Mouse (Mus musculus) C2C12 (cell line): ENCODE results near the gene Ubqln1. TPM values are rescaled to one million over a fixed set of nuclear protein-coding genes. Genes with fewer than 3 reads are reported as not detected.

Experiments used
- H3K27me3 ChIP-seq: one replicate; pipeline ENCODE4 v1.6.1; 2011; ENCODE audit not compliant: control insufficient read depth, insufficient read depth, insufficient read length
- H3K36me3 ChIP-seq: one replicate; pipeline ENCODE4 v1.6.1; 2011; ENCODE audit not compliant: control insufficient read depth, insufficient read depth
- H3K4me3 ChIP-seq: one replicate; pipeline ENCODE4 v1.5.1; 2011; ENCODE audit warnings: mild to moderate bottlenecking, control low read depth; ENCODE audit not compliant: poor library complexity, insufficient read depth, severe bottlenecking
- H3K79me2 ChIP-seq: one replicate; pipeline ENCODE4 v1.6.1; 2011; ENCODE audit not compliant: control insufficient read depth, insufficient read depth
- H3K79me3 ChIP-seq: one replicate; pipeline ENCODE4 v1.6.1; 2011; ENCODE audit warnings: low read depth, control low read depth
- H3ac ChIP-seq: one replicate; pipeline ENCODE3; 2011; ENCODE audit warnings: low read depth; ENCODE audit not compliant: control insufficient read depth, insufficient read length
- CEBPB ChIP-seq: IDR thresholded peaks from one replicate; pipeline ENCODE4 v1.6.1; 2011; ENCODE audit warnings: low read depth, mild to moderate bottlenecking, control low read depth, moderate library complexity
- CTCF ChIP-seq: IDR thresholded peaks from one replicate; pipeline ENCODE4 v1.5.1; 2011; ENCODE audit not compliant: control insufficient read depth, insufficient read depth, insufficient read length
- FOSL1 ChIP-seq: IDR thresholded peaks from one replicate; pipeline ENCODE4 v1.8.0; 2011; ENCODE audit warnings: mild to moderate bottlenecking, low read length; ENCODE audit not compliant: poor library complexity, insufficient read depth, severe bottlenecking
- MAX ChIP-seq: IDR thresholded peaks from one replicate; pipeline ENCODE4 v1.6.1; 2011; ENCODE audit warnings: mild to moderate bottlenecking, control low read depth
- MYOD1 ChIP-seq: IDR thresholded peaks from one replicate; pipeline ENCODE4 v1.6.1; 2011; ENCODE audit warnings: low read depth; ENCODE audit not compliant: control insufficient read depth, insufficient read length
- MYOG ChIP-seq: IDR thresholded peaks from one replicate; pipeline ENCODE4 v1.6.1; 2011; ENCODE audit not compliant: control insufficient read depth, insufficient read length; ENCODE audit errors: extremely low read depth
- USF1 ChIP-seq: IDR thresholded peaks from one replicate; pipeline ENCODE4 v1.6.1; 2011; ENCODE audit warnings: low read depth, mild to moderate bottlenecking, control low read depth, moderate library complexity
- polyA plus RNA-seq: library from polyadenylated mRNA; unstranded; fragments of >200 nt; fragmentation: generic; extraction: Trizol; gene quantifications from one replicate; pipeline ENCODE4 v1.2.1, GENCODE M21; 2012; ENCODE audit warnings: missing spikeins

Gene Ubqln1
- polyA plus RNA-seq, 1 experiment: 60.0 TPM

DNA sequence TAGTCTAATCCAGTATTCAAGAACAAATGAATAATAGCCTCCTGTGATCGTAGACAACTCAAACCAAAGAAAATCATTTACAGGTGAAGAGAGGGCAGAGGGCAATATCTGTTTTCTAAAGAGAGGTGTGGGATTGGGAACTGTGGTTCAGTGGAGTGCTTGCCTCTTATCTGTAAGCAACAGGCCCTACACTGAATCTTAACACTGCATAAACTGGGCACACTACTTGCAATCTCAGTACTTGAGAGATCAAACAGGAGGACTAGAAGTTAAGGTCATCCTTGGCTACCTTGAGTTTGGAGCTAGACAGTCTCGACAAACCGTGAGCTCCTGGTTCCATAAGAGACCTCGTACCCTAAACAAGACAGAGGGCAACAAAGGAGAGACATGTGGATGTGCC, 9.4 kb downstream of the Ubqln1 start:
- no peak for TF ChIP-seq MAX
- TF ChIP-seq MYOD1: no peak
- no peak overlapping the region for H3K4me3 ChIP-seq
- H3K79me2 ChIP-seq: peaks cover 100% of the 10 kb centered on the region
- H3K79me3 ChIP-seq: peaks cover 99% of the 10 kb centered on the region
- H3K36me3 ChIP-seq: peaks cover 17% of the 10 kb centered on the region
- no peak overlapping the region for H3ac ChIP-seq
- H3K27me3 ChIP-seq: no peaks in the 10 kb centered on the region

DNA sequence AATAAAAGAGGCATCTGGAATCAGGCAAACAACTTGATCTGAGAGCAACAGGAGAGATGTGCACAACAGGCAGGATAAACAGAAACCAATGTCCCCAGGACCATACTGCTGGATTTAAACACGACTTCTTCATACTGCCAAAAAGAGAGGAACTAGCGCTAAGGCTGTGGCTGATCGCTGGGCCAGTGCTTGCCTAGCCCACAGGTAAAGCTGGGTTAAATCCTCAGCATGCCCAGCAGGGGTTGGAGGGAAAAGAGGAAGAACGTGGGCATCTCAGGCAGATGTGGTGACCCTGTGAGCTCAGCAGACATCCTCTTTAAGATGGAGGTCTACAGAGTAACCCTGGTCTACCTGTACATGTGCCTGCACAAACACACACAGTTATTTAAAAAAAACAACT, 10.5 kb downstream of the Ubqln1 start:
- Histone ChIP-seq H3K4me3 (no peak overlapping the region), H3K36me3 (peaks cover 17% of the 10 kb centered on the region), H3K79me3 (peaks cover 99% of the 10 kb centered on the region), H3ac (no peak overlapping the region), H3K27me3 (no peaks in the 10 kb centered on the region), H3K79me2 (peaks cover 100% of the 10 kb centered on the region)
- no peak for TF ChIP-seq MYOG
- TF ChIP-seq CEBPB: no peak
- no peak for TF ChIP-seq MYOD1
- TF ChIP-seq MAX: no peak
- TF ChIP-seq CTCF: no peak

DNA sequence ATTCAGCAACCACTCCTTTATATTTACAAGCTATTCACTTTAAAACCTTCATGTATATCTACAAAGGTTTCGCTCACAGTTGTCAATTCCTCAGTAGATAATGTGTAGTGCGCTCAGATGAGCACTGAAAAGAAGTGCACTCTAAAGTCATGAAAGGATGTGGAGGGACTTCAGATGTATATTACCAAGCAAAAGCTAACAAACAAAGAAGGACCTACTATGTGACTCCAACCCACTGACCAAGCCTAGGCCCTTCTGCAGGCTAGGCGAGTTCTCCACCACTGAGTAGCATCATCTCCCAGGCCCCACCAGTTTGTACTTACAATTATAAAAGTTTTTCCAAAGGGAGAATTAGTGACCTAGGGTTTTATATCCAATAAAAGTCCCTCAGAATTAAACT, 11.3 kb downstream of the Ubqln1 start:
- Histone ChIP-seq H3K79me2 (peaks cover 100% of the 10 kb centered on the region), H3K27me3 (no peaks in the 10 kb centered on the region), H3ac (no peak overlapping the region), H3K36me3 (peaks cover 17% of the 10 kb centered on the region), H3K4me3 (no peak overlapping the region), H3K79me3 (peaks cover 99% of the 10 kb centered on the region)
- TF ChIP-seq CTCF: no peak
- no peak for TF ChIP-seq MYOD1

DNA sequence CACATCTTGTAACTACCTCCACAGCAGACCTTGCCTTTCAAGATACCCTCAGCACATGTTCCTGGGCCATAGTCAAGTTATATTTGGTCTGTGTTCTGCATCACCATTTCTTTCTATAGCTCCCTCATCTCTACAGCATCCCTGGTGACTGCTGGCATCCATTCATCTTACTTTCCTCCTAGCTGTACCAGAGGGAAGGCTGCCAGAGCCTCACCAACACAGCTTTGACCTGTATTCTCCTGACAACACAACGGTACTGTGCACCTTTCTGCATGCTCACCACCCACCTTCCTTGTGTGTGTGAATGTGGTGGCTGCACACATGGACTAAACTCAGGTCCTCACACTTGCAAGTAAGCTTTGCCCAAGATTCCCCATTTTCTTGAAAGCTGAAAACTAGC, 12.6 kb downstream of the Ubqln1 start:
- no peaks in the 10 kb centered on the region for H3K27me3 ChIP-seq
- TF ChIP-seq MYOD1 (no peak), FOSL1 (no peak), CEBPB (no peak), CTCF (no peak), MAX (no peak), USF1 (no peak), MYOG (no peak)
- H3K79me3 ChIP-seq: peaks cover 97% of the 10 kb centered on the region
- H3K79me2 ChIP-seq: peaks cover 100% of the 10 kb centered on the region
- no peak overlapping the region for H3K4me3 ChIP-seq
- H3ac ChIP-seq: no peak overlapping the region
- peaks cover 27% of the 10 kb centered on the region for H3K36me3 ChIP-seq

DNA sequence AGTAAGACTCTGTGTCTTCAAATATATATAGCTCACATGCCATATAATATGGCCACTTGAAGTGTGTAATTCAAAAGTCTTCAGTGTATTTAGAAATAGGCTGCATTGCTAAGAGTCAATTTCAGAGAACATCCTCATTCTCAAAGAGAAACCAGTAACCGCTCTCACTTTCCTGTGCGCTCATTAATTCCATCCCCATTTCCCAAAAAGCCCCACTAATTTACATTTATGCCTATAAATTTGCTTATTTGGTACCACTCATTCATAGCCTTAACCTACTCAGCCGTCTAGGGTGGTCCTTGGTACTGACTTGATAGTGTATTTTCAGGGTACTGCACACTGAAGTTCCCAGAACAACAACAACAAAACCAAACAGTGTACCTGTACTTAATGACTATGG, 13.5 kb downstream of the Ubqln1 start:
- Histone ChIP-seq H3K4me3 (no peak overlapping the region), H3K79me3 (peaks cover 97% of the 10 kb centered on the region), H3K79me2 (peaks cover 100% of the 10 kb centered on the region), H3K36me3 (peaks cover 35% of the 10 kb centered on the region), H3ac (no peak overlapping the region), H3K27me3 (no peaks in the 10 kb centered on the region)
- TF ChIP-seq USF1: no peak
- TF ChIP-seq CTCF: no peak
- TF ChIP-seq MAX: no peak
- TF ChIP-seq FOSL1: no peak
- no peak for TF ChIP-seq CEBPB
- TF ChIP-seq MYOG: no peak
- no peak for TF ChIP-seq MYOD1

DNA sequence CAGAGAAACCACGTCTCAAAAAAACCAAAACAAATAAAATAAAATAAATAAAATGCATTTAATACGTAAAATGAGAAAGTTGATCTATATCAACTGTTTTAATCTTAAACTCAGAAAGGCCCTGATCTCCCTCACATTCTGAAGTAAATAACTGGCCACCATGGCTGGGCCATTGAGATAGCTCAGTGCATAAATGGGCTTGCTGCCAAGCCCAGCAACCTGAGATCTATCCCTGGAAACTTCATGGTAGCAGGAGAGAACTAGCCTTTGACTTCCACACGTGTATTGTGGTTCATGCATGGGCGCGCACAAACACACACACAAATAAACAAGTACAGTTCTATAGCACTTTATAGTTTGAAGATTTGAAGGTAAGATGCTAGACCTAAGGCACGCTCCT, 14.1 kb downstream of the Ubqln1 start:
- no peak overlapping the region for H3K4me3 ChIP-seq
- H3ac ChIP-seq: no peak overlapping the region
- no peaks in the 10 kb centered on the region for H3K27me3 ChIP-seq
- TF ChIP-seq MAX (no peak), CTCF (no peak), USF1 (no peak), MYOD1 (no peak), MYOG (no peak), FOSL1 (no peak), CEBPB (no peak)
- H3K36me3 ChIP-seq: peaks cover 34% of the 10 kb centered on the region
- peaks cover 100% of the 10 kb centered on the region for H3K79me2 ChIP-seq
- peaks cover 96% of the 10 kb centered on the region for H3K79me3 ChIP-seq
